Mouse (Mus musculus): ENCODE results near the gene Lrrc52.
A peak's percentile ranks its signal among the peaks of the same experiment; 100 is the strongest.

Gene Lrrc52

GRCm38 (mm10) chr1:167436186-167436975 lies 30.2 kb downstream of the Lrrc52 start:
- no peak for DNase-seq (ENCODE audit: low read depth)

GRCm38 (mm10) chr1:167434931-167435330 lies 31.6 kb downstream of the Lrrc52 start:
- no peak for DNase-seq (ENCODE audit: low read depth)

- DNase-seq (ENCODE audit: low read depth), result no peak
Measured at GRCm38 (mm10) chr1:167430976-167431676, 35.5 kb downstream of the Lrrc52 start.

- no peak for DNase-seq (ENCODE audit: low read depth)
Measured at GRCm38 (mm10) chr1:167426681-167427080, 39.9 kb downstream of the Lrrc52 start.

GRCm38 (mm10) chr1:167425572-167425971 lies 41.0 kb downstream of the Lrrc52 start:
- no peak for DNase-seq (ENCODE audit: low read depth)

- no peak for DNase-seq (ENCODE audit: low read depth)
Measured at GRCm38 (mm10) chr1:167422501-167423240, 43.9 kb downstream of the Lrrc52 start.

GRCm38 (mm10) chr1:167414846-167415245 lies 51.7 kb downstream of the Lrrc52 start:
- peak; percentile 76 for DNase-seq (ENCODE audit: low read depth)

GRCm38 (mm10) chr1:167411991-167412715 lies 54.4 kb downstream of the Lrrc52 start:
- DNase-seq (ENCODE audit: low read depth), result no peak

- DNase-seq (ENCODE audit: low read depth), result no peak
Measured at GRCm38 (mm10) chr1:167409601-167410000, 57.0 kb downstream of the Lrrc52 start.

GRCm38 (mm10) chr1:167405237-167405636 lies 61.3 kb downstream of the Lrrc52 start:
- no peak for DNase-seq (ENCODE audit: low read depth)
